Mouse (Mus musculus) monocyte, adult 5-6 weeks (primary cell): Measurements from ENCODE around the gene Sec14l1. TPM values are rescaled to one million over a fixed set of nuclear protein-coding genes. Genes with fewer than 3 reads are reported as not detected.
"Not testable (repeated sequence)": the region's sequence is repeated elsewhere in the genome, so short reads cannot be mapped to it uniquely, and the experiment has no call there.

Experiments used
- ATAC-seq: fragments of 153-309, 156-312 bp; replicated peaks from 2 replicates; pipeline ENCODE4 v1.8.0; 2017; ENCODE audit warnings: mild to moderate bottlenecking; ENCODE audit not compliant: low TSS enrichment, insufficient number of reproducible peaks, severe bottlenecking, poor library complexity, low FRiP score
- total RNA-seq: library from RNA; stranded (forward); fragments of 200-1000, 200-491, 200-594 nt; gene quantifications from 3 replicates; pipeline ENCODE4 v1.2.3, GENCODE M21; 2017

Gene Sec14l1
- total RNA-seq: 65.4 to 73.2 TPM (median 72.7 TPM) in 3 replicates

DNA sequence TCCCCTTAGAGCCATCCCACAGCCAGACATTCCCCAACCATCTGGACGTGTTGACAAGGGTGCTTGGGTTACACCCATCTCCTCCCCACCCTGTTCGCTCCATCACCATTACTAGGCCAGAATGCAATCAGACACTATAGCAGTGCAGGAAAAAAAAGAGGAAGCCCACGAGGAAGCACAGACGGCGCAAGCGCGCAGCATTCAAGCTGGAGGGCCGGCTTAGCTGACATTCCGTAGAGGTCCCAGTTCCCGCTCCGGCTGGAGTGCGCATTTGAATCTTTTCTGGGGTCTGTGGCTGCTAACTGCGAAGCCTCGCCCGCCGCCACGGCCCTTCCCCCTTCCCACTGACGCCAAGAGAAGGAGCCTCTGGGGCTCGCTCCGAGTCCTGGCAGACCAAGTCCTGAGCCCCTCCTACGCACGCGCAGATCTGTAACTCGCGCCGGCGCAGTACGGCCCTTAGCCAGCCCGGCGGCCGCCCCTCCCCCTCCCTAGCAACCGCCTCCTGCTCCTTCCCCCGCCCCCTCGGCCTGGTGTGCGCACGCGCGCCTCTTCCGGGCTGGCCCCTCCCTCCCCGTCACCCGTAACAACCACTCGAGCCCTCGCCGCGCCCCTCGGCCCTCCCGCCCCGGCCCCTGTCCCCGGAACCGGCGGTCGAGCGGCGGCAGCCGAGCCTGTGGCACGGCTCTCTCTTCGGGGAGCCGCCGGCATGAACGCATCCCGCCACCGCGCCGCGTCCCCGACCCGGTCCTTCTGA lies at the start of gene Sec14l1:
Gene Sec14l1 (plus strand): TSS at position 577 of the 754 bp plus-strand sequence.
- ATAC-seq: peak; percentile 72

DNA sequence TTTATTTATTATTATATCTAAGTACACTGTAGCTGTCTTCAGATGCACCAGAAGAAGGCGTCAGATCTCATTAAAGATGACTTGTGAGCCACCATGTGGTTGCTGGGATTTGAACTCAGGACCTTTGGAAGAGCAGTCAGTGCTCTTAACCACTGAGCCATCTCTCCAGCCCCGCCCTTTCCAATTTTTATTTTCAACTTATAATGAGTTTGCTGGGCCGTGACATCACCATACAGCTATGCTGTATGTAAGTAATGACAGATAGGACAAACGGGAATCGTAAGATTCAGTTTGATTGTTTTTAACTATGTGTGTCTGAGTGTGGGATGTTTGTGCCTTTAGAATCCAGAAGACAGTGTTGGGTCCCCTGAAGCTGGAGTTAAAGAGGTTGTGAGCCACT lies 49.4 kb upstream of the Sec14l1 start:
- not testable (repeated sequence) for ATAC-seq

DNA sequence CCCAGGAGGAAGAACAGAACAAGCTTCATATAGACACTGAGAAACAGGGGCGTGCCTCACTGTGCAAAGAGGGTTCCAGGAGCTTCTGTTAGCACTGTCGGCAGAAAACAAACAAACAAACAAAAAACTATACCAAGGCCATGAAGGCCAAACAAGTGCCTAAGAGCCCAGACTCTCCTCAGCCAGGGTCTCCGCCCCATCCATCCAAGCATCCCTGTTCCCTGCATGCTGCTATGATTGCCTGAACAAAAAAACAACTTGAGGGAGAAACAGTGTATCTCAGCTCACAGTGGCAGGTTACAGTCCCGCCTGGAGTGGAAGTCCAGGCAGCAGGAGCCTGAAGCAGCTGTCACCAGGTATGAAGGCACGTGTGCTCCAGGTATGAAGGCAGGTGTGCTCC lies 48.2 kb upstream of the Sec14l1 start:
- no peak for ATAC-seq

DNA sequence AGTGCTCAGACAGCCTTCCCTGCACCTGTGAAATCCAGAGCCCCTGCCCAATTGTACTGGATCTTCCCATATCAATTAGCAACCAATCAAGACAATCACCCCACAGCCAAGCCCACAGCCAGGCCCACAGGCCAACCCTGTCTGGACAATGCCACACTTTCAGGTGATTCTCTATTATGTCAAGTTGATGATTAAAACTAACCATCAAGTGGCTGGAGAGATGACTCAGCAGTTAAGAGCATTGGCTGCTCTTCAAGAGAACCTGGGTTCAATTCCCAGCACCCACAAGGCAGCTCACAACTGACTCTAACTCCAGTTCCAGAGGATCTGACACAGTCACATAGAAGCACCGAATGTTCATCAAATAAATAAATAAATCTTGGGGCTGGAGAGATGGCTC lies 46.6 kb upstream of the Sec14l1 start:
- ATAC-seq: no peak

DNA sequence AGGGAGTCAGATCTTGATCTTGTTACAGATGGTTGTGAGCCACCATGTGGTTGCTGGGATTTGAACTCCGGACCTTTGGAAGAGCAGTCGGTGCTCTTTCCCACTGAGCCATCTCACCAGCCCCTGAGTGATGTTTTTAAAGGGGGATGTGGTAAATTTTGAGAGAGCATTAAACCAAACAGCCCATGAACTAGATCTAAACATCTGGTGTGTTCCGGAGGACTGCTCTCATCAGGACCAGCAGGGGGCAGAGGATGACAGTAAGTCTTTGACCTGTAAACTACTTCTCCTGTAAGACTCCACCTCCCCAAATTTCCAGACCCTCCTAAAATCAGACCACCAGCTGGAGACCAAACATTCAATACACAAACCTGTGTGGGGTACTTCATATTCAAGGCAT lies 45.9 kb upstream of the Sec14l1 start:
- no peak for ATAC-seq

DNA sequence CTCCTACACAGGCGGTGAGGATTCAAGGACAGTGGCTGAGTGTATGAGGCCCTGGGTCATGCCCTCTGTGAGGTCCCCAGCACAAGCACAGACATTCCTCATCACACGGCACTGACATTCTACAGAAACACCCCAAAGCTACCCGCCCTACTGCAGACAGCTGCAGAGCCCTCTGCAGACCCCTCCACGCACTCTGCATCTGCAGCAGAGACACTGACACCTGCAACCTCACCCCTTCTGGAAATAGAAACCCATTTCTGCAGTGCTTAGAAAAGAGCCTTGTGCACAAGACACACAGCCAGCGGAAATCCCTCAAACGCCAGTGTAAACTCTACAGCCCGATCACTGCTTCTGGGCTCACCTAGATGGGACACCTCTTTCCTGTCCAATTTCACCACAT lies 44.3 kb upstream of the Sec14l1 start:
- ATAC-seq: no peak

DNA sequence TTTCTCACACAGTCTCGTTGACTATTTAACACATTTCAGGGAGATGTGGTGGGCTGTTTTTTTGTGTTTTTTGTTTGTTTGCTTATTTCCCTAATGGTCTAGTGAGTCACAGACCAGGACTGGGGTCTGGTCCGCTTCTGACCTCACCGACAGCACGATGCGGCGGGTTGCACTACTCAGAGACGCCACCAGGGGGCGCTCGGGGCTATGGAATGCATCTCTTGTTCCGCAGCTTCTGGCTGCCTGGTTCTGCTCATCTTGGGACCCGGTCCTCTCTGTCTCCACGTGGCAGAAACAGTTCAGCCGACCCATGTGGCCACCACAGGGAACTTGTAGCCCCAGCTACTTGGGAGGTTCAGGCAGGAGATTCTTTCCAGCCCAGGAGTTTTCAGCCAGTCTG lies 42.8 kb upstream of the Sec14l1 start:
- ATAC-seq: peak; percentile 77

GRCm38 (mm10) chr11:117073426-117073825 lies 41.5 kb upstream of the Sec14l1 start:
- ATAC-seq: no peak

DNA sequence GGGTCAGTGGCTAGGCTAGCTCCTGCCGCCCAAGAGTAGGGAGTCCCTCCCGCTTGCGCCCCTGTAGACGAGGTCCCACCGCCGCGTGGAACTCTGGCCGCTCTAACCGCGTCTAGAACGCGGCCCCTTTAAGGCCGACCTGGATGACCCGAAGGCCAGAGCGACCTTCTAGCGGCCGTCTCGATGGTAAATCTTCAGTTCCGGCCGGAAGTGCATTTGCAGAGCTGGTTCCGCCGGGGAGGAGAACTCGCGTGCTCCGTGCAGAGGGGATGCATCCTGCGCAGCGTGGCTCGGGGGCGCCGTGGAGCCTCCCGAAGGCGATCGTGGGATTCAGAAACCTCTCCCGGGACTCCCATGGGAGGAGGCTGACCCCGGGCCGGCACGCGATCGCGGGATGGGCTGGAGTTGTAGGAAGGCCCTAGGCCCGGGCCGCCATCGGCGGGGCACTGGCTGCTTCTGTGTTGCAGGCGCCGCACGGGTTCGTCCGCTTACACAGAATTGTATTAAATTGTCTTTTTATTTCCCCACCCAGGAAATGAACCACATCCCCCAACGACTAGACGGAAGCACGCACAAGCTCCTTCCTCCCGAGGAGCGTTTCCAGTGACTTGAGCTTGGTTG lies 38.3 kb upstream of the Sec14l1 start:
- peak; percentile 87 for ATAC-seq

GRCm38 (mm10) chr11:117077227-117077626 lies 37.7 kb upstream of the Sec14l1 start:
- ATAC-seq: no peak

GRCm38 (mm10) chr11:117077902-117078301 lies 37.1 kb upstream of the Sec14l1 start:
- no peak for ATAC-seq

DNA sequence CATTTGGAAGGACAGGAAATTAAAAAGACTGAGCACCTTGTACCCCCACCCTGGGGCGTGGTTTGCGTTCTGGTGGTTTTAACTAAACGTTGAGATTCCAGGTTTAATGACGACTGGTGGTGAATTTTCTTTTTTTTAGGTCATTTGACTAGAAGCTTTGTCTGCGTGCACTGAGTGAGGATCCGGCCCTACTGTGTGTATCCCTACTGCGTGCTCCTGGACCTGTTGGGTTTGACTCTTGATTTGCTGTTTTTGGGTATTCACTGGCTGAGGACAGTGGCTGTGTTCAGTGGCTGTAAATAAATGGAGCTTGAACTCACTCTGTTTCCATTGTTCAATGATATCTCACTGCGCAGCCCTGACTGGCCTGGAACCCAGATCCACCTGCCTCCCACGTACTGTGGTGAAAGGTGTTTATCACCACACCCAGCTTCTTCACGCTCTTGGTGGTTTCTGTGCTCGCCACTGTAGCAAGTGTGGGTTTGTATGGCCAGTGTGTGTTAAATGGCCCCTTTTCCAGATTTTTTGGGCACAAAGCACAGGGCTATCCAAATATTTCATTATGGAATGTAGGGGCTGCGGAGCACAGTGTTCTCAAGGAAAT lies 36.2 kb upstream of the Sec14l1 start:
- no peak for ATAC-seq

DNA sequence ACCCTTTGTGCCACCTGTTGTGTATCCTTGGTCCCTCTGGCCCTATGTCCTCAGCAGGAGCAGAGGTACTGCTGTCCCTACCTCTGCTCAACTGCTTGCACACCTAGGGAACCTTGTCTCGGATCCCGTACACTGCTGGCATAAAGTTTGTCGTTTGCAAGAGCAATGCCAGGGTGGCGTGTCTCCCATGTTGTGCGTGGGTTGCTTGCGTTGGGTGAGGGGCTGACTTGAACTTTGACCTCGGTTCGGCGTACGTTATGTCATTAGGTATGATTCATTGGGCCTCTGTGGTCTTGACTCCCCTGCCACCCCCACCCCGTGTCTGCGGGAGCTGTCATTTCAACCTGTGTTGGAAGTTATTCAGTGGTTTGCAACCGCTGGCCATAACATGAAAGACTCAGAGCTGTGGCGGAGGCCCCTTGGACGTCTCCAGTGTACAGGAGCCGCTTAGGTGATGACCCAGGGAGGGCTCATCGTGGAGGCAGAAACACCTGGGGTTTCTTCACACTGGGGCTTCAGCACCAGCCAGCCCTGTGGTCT lies 35.2 kb upstream of the Sec14l1 start:
- ATAC-seq: no peak

GRCm38 (mm10) chr11:117080209-117080608 lies 34.8 kb upstream of the Sec14l1 start:
- no peak for ATAC-seq

- 0 out of 2 replicates have a peak, but pooled peaks have one; percentile 28 for ATAC-seq
These were observed 33.6 kb upstream of the Sec14l1 start for GRCm38 (mm10) chr11:117081165-117082064.

DNA sequence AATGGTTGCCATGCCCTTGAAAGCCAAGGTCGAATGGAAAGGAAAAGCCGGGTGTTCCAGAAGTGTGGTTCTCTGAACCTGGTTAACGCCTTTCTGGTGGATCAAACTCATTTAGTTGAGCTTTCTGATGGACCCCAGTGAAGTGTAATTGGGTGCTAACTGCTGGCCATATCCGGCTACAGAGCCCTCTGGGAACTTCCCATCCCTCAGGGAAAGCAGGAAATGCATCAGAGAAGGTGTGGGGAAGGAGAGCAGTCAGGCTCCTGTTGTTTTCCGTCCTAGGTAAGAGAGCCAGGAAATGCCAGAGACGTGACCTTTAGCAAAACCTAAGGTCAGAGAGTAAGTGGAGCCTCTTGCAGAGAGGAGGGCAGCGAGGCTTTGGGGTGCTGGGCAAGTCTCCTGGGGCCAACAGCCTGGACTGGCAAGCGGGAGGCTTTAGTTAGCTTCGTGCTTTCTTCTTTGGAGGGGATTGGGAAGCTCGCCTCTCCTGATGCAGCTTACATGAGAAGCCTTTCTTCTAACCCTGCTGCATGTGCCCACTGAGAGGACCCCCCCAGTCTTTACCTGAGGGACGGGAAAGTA lies 32.5 kb upstream of the Sec14l1 start:
- ATAC-seq: no peak

GRCm38 (mm10) chr11:117083052-117083881 lies 31.7 kb upstream of the Sec14l1 start:
- peak; percentile 64 for ATAC-seq

DNA sequence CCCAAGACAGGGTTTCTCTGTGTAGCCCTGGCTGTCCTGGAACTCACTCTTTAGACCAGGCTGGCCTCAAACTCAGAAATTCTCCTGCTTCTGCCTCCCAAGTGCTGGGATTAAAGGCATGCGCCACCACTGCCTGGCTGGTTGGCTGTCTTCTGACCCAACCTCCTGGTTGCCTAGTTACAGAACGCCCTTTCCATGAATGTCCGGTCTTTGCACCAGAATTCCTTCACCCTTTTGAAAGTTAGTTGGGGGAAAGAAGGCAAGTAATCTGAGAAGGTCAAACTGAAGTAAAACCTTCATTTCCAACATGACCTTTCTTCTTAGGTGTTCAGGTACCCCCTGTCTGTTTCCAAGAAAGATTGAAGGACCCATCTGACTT lies 31.1 kb upstream of the Sec14l1 start:
- not testable (repeated sequence) for ATAC-seq
